Mouse (Mus musculus) ES-E14 (cell line): ENCODE measurements at regions not wholly inside any gene's neighbourhood (a gene's known extent, or its start where the extent isn't known, plus 50 kb on each side); places are given as distances from the start of the nearest gene placed in this dataset.

ENCODE experiments used
- CHD2 ChIP-seq: IDR thresholded peaks from 2 replicates; pipeline ENCODE4 v1.6.1; 2014; ENCODE audit warnings: mild to moderate bottlenecking, low read depth, low read length, inconsistent platforms
- HCFC1 ChIP-seq: IDR thresholded peaks from 2 replicates; pipeline ENCODE4 v1.6.1; 2012; ENCODE audit warnings: low read length, inconsistent platforms, borderline replicate concordance; ENCODE audit not compliant: insufficient read depth
- MAFK ChIP-seq: IDR thresholded peaks from 2 replicates; pipeline ENCODE4 v1.6.1; 2014; ENCODE audit warnings: mild to moderate bottlenecking, low read depth, low read length, inconsistent platforms; ENCODE audit not compliant: insufficient read depth

- TF ChIP-seq HCFC1 (no peak), MAFK (no peak), CHD2 (no peak)
Measured at GRCm38 (mm10) chr11:38532282-38532681, 1296.5 kb upstream of the Tenm2 start.
